Mouse (Mus musculus): ENCODE data around the gene Kcnq2. TPM values are rescaled to one million over a fixed set of nuclear protein-coding genes. Genes with fewer than 3 reads are reported as not detected.
A peak's percentile ranks its signal among the peaks of the same experiment; 100 is the strongest.

Gene Kcnq2
- total RNA-seq, 2 experiments from 2014 or later: 0.18 TPM; not detected in 1

GRCm38 (mm10) chr2:181147546-181148317 is 12.6 kb upstream of the Kcnq2 start:
- DNase-seq (ENCODE audit: low spot score): peak; percentile 23

- DNase-seq (ENCODE audit: low spot score): peak; percentile 82
Observed at GRCm38 (mm10) chr2:181146976-181147545, 12.0 kb upstream of the Kcnq2 start.

- DNase-seq (ENCODE audit: low spot score): no peak
Observed at GRCm38 (mm10) chr2:181144675-181145074, 9.6 kb upstream of the Kcnq2 start.

- no peak for DNase-seq (ENCODE audit: low spot score)
Observed at GRCm38 (mm10) chr2:181143509-181144276, 8.6 kb upstream of the Kcnq2 start.

GRCm38 (mm10) chr2:181142703-181143135 is 7.6 kb upstream of the Kcnq2 start:
- no peak for DNase-seq (ENCODE audit: low spot score)

GRCm38 (mm10) chr2:181139641-181140193 is 4.6 kb upstream of the Kcnq2 start:
- no peak for DNase-seq (ENCODE audit: low spot score)

- DNase-seq (ENCODE audit: low spot score): peak; percentile 27
Observed at GRCm38 (mm10) chr2:181136934-181137333, 1.8 kb upstream of the Kcnq2 start.

GRCm38 (mm10) chr2:181135446-181135818 is 332 bp upstream of the Kcnq2 start:
- no peak for DNase-seq (ENCODE audit: low spot score)

- DNase-seq (ENCODE audit: low spot score): no peak
Observed at GRCm38 (mm10) chr2:181133837-181134590, 1.1 kb downstream of the Kcnq2 start.

GRCm38 (mm10) chr2:181130245-181130644 is 4.9 kb downstream of the Kcnq2 start:
- DNase-seq (ENCODE audit: low spot score): no peak

GRCm38 (mm10) chr2:181128963-181129362 is 6.1 kb downstream of the Kcnq2 start:
- DNase-seq (ENCODE audit: low spot score): no peak

- no peak for DNase-seq (ENCODE audit: low spot score)
Observed at GRCm38 (mm10) chr2:181127786-181128185, 7.3 kb downstream of the Kcnq2 start.

- no peak for DNase-seq (ENCODE audit: low spot score)
Observed at GRCm38 (mm10) chr2:181125726-181126455, 9.2 kb downstream of the Kcnq2 start.

GRCm38 (mm10) chr2:181122642-181123041 is 12.5 kb downstream of the Kcnq2 start:
- no peak for DNase-seq (ENCODE audit: low spot score)

GRCm38 (mm10) chr2:181120922-181121449 is 14.1 kb downstream of the Kcnq2 start:
- no peak for DNase-seq (ENCODE audit: low spot score)

GRCm38 (mm10) chr2:181119952-181120351 is 15.1 kb downstream of the Kcnq2 start:
- no peak for DNase-seq (ENCODE audit: low spot score)

- DNase-seq (ENCODE audit: low spot score): no peak
Observed at GRCm38 (mm10) chr2:181116436-181116835, 18.7 kb downstream of the Kcnq2 start.

GRCm38 (mm10) chr2:181115367-181115766 is 19.7 kb downstream of the Kcnq2 start:
- DNase-seq (ENCODE audit: low spot score): no peak

- no peak for DNase-seq (ENCODE audit: low spot score)
Observed at GRCm38 (mm10) chr2:181113762-181114361, 21.2 kb downstream of the Kcnq2 start.

GRCm38 (mm10) chr2:181111665-181112064 is 23.4 kb downstream of the Kcnq2 start:
- no peak for DNase-seq (ENCODE audit: low spot score)
